Comparison of ENCODE assay signal across 19 mouse cellular contexts in genomic region chr19:46691078-46691477, GRCm38 (mm10). TPM values are rescaled to one million over a fixed set of nuclear protein-coding genes. Genes with fewer than 3 reads are reported as not detected.
"Had no signal": no experiment of that assay in that cellular context is flagged by ENCODE, and none has a peak within 500 bp of the region (broad histone marks: within the 10 kb centered on the region; RNA-seq: fewer than 3 reads in every experiment).

No protein-coding gene starts in this region.

- H3K27me3 ChIP-seq: liver, embryonic 13.5 days; lung, embryonic 15.5 days; stomach, embryonic 15.5 days had no signal

- H3K27ac ChIP-seq: liver, embryonic 13.5 days; lung, embryonic 15.5 days; macrophage; stomach, embryonic 15.5 days had no signal

- H3K4me1 ChIP-seq: stomach, embryonic 15.5 days had no signal

- DNase-seq: kidney, adult 8-10 months; kidney, postnatal 36 days; liver; liver, embryonic 13.5 days; liver, postnatal 0 days; lung, postnatal 14 days; retina, postnatal 1 day; thymus, adult 2 months; thymus, postnatal 25 days had no signal

- H3K36me3 ChIP-seq: lung, embryonic 15.5 days; stomach, embryonic 15.5 days had no signal

- ATAC-seq: liver, postnatal 0 days had no signal

- H3K9me3 ChIP-seq: liver, embryonic 13.5 days; lung, embryonic 15.5 days; stomach, embryonic 15.5 days had no signal

RNA-seq across cellular contexts. Expression of gene Cyp17a1, which starts 18.1 kb away (rescaled TPM):
- total RNA-seq: layer of hippocampus, adult 18-20 months; layer of hippocampus, postnatal 14 days; left cerebral cortex, adult 2 months; left cerebral cortex, postnatal 14 days had no signal
- polyA plus RNA-seq: limb, embryonic 11.5 days; liver, embryonic 13.5 days; lung, embryonic 15.5 days; macrophage; neural tube, embryonic 11.5 days; stomach, embryonic 15.5 days; urinary bladder, adult 2 months had no signal
